ENCODE assay signal across 10 mouse cellular contexts in the genomic region with DNA sequence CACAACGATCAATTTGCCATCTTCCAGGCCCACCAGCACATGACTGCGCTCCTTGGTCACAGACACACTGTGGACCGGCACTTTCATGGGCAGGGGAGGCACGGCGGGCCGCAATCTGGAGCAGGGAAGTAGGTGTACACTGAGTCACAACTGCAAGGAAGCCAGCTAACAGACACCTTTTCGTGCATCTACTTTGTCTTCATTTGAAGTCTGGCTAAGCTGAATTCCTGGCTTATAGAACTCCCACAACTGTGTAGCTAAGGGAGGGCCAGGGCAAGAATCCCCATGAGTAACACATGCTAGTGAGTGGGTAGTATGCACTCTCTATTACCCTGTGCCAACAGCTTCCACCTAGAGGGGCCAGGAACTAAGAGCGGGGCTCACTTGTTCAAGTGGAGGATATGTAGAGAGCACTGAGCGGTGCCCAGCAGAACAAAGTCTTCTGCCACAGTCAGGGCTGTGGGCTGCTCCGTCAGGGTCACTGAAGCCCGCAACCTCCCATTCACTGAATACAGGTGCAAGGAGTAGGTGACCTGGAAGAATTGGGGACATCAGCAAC. TPM values are rescaled to one million over a fixed set of nuclear protein-coding genes. Genes with fewer than 3 reads are reported as not detected.
DNase-seq lines count a peak whose midpoint lies in the region; ATAC-seq lines count a peak whose summit lies in the region.
"Had no signal": no experiment of that assay in that cellular context is flagged by ENCODE, and none has a peak within 500 bp of the region (broad histone marks: within the 10 kb centered on the region; RNA-seq: fewer than 3 reads in every experiment).

No protein-coding gene starts in this region.

- no peak for ATAC-seq in heart, embryonic 14.5 days (ENCODE audit: insufficient number of reproducible peaks, insufficient read depth, low FRiP score, low read depth)
- peak; percentile 1; the same call in 1 of the 2 replicates for ATAC-seq in hindbrain, embryonic 13.5 days (ENCODE audit: low FRiP score)
- ATAC-seq in midbrain, embryonic 14.5 days (ENCODE audit: low FRiP score, low TSS enrichment): no peak

- H3K4me2 ChIP-seq in heart, embryonic 14.5 days (ENCODE audit: low read length): peak overlapping the region; percentile 99
- peak overlapping the region; percentile 97 for H3K4me2 ChIP-seq in hindbrain, embryonic 13.5 days
- H3K4me2 ChIP-seq in midbrain, embryonic 14.5 days (ENCODE audit: low read length): peak overlapping the region; percentile 99

- H3K4me1 ChIP-seq in heart, embryonic 14.5 days (ENCODE audit: control insufficient read depth in 2 of 2, insufficient read depth in 2 of 2, low read length in 2 of 2): peaks cover 0 to 10% of the 10 kb centered on the region in 2 experiments; a peak in 3 of 4 replicates
- H3K4me1 ChIP-seq in brown adipose tissue, adult 24 weeks (ENCODE audit: control insufficient read depth, insufficient read depth, insufficient read length, low read length): peaks cover 4% of the 10 kb centered on the region; the same call in 1 of the 2 replicates
- H3K4me1 ChIP-seq in hindbrain, embryonic 13.5 days (replicated peaks): peaks cover 29% of the 10 kb centered on the region
- H3K4me1 ChIP-seq in midbrain, embryonic 14.5 days (ENCODE audit: control insufficient read depth, insufficient read depth, low read length): peaks cover 11% of the 10 kb centered on the region

- DNase-seq in heart, postnatal 36 days: no peak
- DNase-seq in midbrain, embryonic 14.5 days: no peak
- no peak for DNase-seq in layer of hippocampus, adult 9-10 months (ENCODE audit: low spot score)
- DNase-seq in layer of hippocampus, postnatal 14 days (ENCODE audit: low spot score in 2 of 2): no peak
- DNase-seq in kidney, adult 18-20 months: no peak

- peak overlapping the region in 1 of 2 experiments; percentile 91; a peak in 1 of 4 replicates for H3K27ac ChIP-seq in heart, embryonic 14.5 days (replicated peaks in 1 of 2; ENCODE audit: control insufficient read depth in 1 of 2, insufficient read depth in 1 of 2, low read depth in 2 of 2, low read length in 2 of 2)
- no peak overlapping the region for H3K27ac ChIP-seq in brown adipose tissue, adult 24 weeks (replicated peaks; ENCODE audit: low read depth, low read length)
- H3K27ac ChIP-seq in hindbrain, embryonic 13.5 days: peak overlapping the region; percentile 92
- peak overlapping the region; percentile 86 for H3K27ac ChIP-seq in midbrain, embryonic 14.5 days (replicated peaks; ENCODE audit: low read depth, low read length)

- intact Hi-C loops in heart, postnatal 36 days (cut with DNase I): no loop called here

- peak overlapping the region; percentile 60 to 62 for H3K4me3 ChIP-seq in heart, embryonic 14.5 days (ENCODE audit: control insufficient read depth in 1 of 2, insufficient read depth in 1 of 2, low read depth in 1 of 2, low read length in 2 of 2)
- H3K4me3 ChIP-seq in brown adipose tissue, adult 24 weeks (ENCODE audit: insufficient read depth, low read depth, low read length): peak overlapping the region; percentile 66
- peak overlapping the region; percentile 54 for H3K4me3 ChIP-seq in hindbrain, embryonic 13.5 days
- H3K4me3 ChIP-seq in midbrain, embryonic 14.5 days (replicated peaks; ENCODE audit: low read depth, low read length): peak overlapping the region; percentile 46
- H3K4me3 ChIP-seq: megakaryocyte, embryonic 14.5 days had no signal

- 67% methylated on average over 11 of the region's 11 CpGs for WGBS in heart, embryonic 14.5 days
- 71% methylated on average over 11 of the region's 11 CpGs for WGBS in hindbrain, embryonic 13.5 days
- 67% methylated on average over 11 of the region's 11 CpGs for WGBS in midbrain, embryonic 14.5 days

- H3K36me3 ChIP-seq in heart, embryonic 14.5 days (ENCODE audit: control insufficient read depth, insufficient read depth, low read length): peaks cover 34% of the 10 kb centered on the region
- H3K36me3 ChIP-seq in hindbrain, embryonic 13.5 days: peaks cover 31% of the 10 kb centered on the region
- H3K36me3 ChIP-seq in midbrain, embryonic 14.5 days (ENCODE audit: control insufficient read depth, insufficient read depth, low read length): peaks cover 20% of the 10 kb centered on the region; the same call in 1 of the 2 replicates

- H3K27me3 ChIP-seq in heart, embryonic 14.5 days (ENCODE audit: control insufficient read depth, insufficient read depth, low read length): 0 out of 2 replicates have a peak, but pooled peaks cover 3% of the 10 kb centered on the region
- 0 out of 2 replicates have a peak, but pooled peaks cover 5% of the 10 kb centered on the region for H3K27me3 ChIP-seq in hindbrain, embryonic 13.5 days
- no peaks in the 10 kb centered on the region for H3K27me3 ChIP-seq in midbrain, embryonic 14.5 days (ENCODE audit: control insufficient read depth, insufficient read depth, low read length)
- H3K27me3 ChIP-seq: megakaryocyte, embryonic 14.5 days; Patski had no signal

- no peaks in the 10 kb centered on the region for H3K9me3 ChIP-seq in heart, embryonic 14.5 days (ENCODE audit: control insufficient read depth, low read length)
- no peaks in the 10 kb centered on the region for H3K9me3 ChIP-seq in hindbrain, embryonic 13.5 days
- H3K9me3 ChIP-seq in midbrain, embryonic 14.5 days (ENCODE audit: control insufficient read depth, low read length): no peaks in the 10 kb centered on the region
- H3K9me3 ChIP-seq: megakaryocyte, embryonic 14.5 days had no signal

- peak overlapping the region; percentile 85 for H3K9ac ChIP-seq in heart, embryonic 14.5 days (ENCODE audit: low read length)
- peak overlapping the region; percentile 81 for H3K9ac ChIP-seq in hindbrain, embryonic 13.5 days
- peak overlapping the region; percentile 68 for H3K9ac ChIP-seq in midbrain, embryonic 14.5 days (replicated peaks; ENCODE audit: low read length)

RNA-seq across cellular contexts. Expression of a gene that starts 1.2 kb away (rescaled TPM):
- 8.4 and 12.2 TPM in 2 replicates for polyA plus RNA-seq in heart, embryonic 14.5 days (2014; fragmentation: Nextera tagmentation; extraction: Ambion mirVana)
- 1 to 10 TPM in 1 of 2 experiments, under 1 TPM in 1; 0.92 to 1.2 TPM for total RNA-seq in heart, postnatal 36 days (2021)
- polyA plus RNA-seq in brown adipose tissue, adult 24 weeks (2012; ENCODE audit: insufficient read depth, insufficient read length, missing spikeins): 1.7 and 3.0 TPM in 2 replicates
- 34.9 and 38.0 TPM in 2 replicates for polyA plus RNA-seq in hindbrain, embryonic 13.5 days (2015; fragmentation: Nextera tagmentation; extraction: Ambion mirVana)
- polyA plus RNA-seq in midbrain, embryonic 14.5 days (2014; fragmentation: Nextera tagmentation; extraction: Ambion mirVana): 22.2 and 33.7 TPM in 2 replicates
- 1 to 10 TPM; 2.1 to 2.6 TPM for total RNA-seq in layer of hippocampus, postnatal 14 days (2021)

RNA-seq across cellular contexts. Expression of a gene that starts 28.5 kb away (rescaled TPM):
- polyA plus RNA-seq in heart, embryonic 14.5 days (2014; fragmentation: Nextera tagmentation; extraction: Ambion mirVana): 2.4 and 2.7 TPM in 2 replicates
- 10 to 100 TPM in 1 of 2 experiments, 1 to 10 TPM in 1; 9.5 to 11.0 TPM for total RNA-seq in heart, postnatal 36 days (2021)
- polyA plus RNA-seq in brown adipose tissue, adult 24 weeks (2012; ENCODE audit: insufficient read depth, insufficient read length, missing spikeins): 2.2 and 4.8 TPM in 2 replicates
- 2.4 TPM in 2 replicates for polyA plus RNA-seq in hindbrain, embryonic 13.5 days (2015; fragmentation: Nextera tagmentation; extraction: Ambion mirVana)
- 3.6 and 5.3 TPM in 2 replicates for polyA plus RNA-seq in midbrain, embryonic 14.5 days (2014; fragmentation: Nextera tagmentation; extraction: Ambion mirVana)
- total RNA-seq in layer of hippocampus, postnatal 14 days (2021): 1 to 10 TPM; 7.8 to 9.4 TPM

RNA-seq across cellular contexts. Expression of a gene that starts 30.9 kb away (rescaled TPM):
- polyA plus RNA-seq in heart, embryonic 14.5 days (2014; fragmentation: Nextera tagmentation; extraction: Ambion mirVana): 146 and 147 TPM in 2 replicates
- total RNA-seq in heart, postnatal 36 days (2021): 10 to 100 TPM; 60.6 to 66.9 TPM
- polyA plus RNA-seq in brown adipose tissue, adult 24 weeks (2012; ENCODE audit: insufficient read depth, insufficient read length, missing spikeins): 44.7 and 46.2 TPM in 2 replicates
- 122 TPM in 2 replicates for polyA plus RNA-seq in hindbrain, embryonic 13.5 days (2015; fragmentation: Nextera tagmentation; extraction: Ambion mirVana)
- polyA plus RNA-seq in midbrain, embryonic 14.5 days (2014; fragmentation: Nextera tagmentation; extraction: Ambion mirVana): 106 and 122 TPM in 2 replicates
- 10 to 100 TPM; 40.1 to 47.1 TPM for total RNA-seq in layer of hippocampus, postnatal 14 days (2021)
